Mouse (Mus musculus) lung, adult 2 months (tissue): ENCODE results near the gene Mocs1.

ENCODE experiments used
- CTCF ChIP-seq: fragments of 200-500 bp; IDR thresholded peaks from 2 replicates; pipeline ENCODE4 v1.5.1; 2011; ENCODE audit warnings: mild to moderate bottlenecking, low read length, control low read depth; ENCODE audit not compliant: insufficient read depth
- POLR2A ChIP-seq: fragments of 200-500 bp; IDR thresholded peaks from 2 replicates; pipeline ENCODE4 v1.6.1; 2011; ENCODE audit warnings: low read depth, mild to moderate bottlenecking, control low read depth, low read length, borderline replicate concordance; ENCODE audit errors: extremely low read depth

- no peak for TF ChIP-seq CTCF
- TF ChIP-seq POLR2A = no peak
Measured at GRCm38 (mm10) chr17:49430136-49430535, 2.0 kb downstream of the Mocs1 start.
